Mouse (Mus musculus) liver, postnatal 0 days (tissue): Measurements from ENCODE around the gene Stx18.

ENCODE experiments used
- CTCF ChIP-seq: sonication (generic); IDR thresholded peaks from 2 replicates; pipeline ENCODE4 v1.5.1; 2016; ENCODE audit warnings: antibody characterized with exemption, low read depth
- EP300 ChIP-seq: IDR thresholded peaks from 2 replicates; pipeline ENCODE4 v1.6.1; 2016; ENCODE audit warnings: antibody characterized with exemption, low read depth, mild to moderate bottlenecking

GRCm38 (mm10) chr5:37998805-37999204 is 39.7 kb upstream of the Stx18 start:
- TF ChIP-seq CTCF (no peak), EP300 (no peak)
